Mouse (Mus musculus): Measurements from ENCODE around the gene Mthfd2l.

DNA sequence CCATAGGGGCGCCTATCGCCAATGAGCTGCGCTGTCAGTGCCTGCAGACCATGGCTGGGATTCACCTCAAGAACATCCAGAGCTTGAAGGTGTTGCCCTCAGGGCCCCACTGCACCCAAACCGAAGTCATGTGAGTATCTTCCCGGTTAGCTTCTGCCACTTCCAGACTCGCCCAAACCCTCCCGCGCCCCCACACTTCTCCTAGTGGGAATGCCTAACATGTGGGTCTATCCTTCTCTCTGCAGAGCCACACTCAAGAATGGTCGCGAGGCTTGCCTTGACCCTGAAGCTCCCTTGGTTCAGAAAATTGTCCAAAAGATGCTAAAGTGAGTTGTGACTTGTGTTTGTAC is 39.5 kb upstream of the Mthfd2l start:
- TF ChIP-seq CTCF (IDR thresholded peaks at IDR 0.05; ENCODE audit: insufficient read depth, low read length) (no peak), POLR2A (IDR thresholded peaks at IDR 0.05; ENCODE audit: borderline replicate concordance, extremely low read depth, low read depth, low read length) (no peak)
